Mouse (Mus musculus): ENCODE measurements at regions not wholly inside any gene's neighbourhood (a gene's known extent, or its start where the extent isn't known, plus 50 kb on each side); places are given as distances from the start of the nearest gene placed in this dataset.

DNA sequence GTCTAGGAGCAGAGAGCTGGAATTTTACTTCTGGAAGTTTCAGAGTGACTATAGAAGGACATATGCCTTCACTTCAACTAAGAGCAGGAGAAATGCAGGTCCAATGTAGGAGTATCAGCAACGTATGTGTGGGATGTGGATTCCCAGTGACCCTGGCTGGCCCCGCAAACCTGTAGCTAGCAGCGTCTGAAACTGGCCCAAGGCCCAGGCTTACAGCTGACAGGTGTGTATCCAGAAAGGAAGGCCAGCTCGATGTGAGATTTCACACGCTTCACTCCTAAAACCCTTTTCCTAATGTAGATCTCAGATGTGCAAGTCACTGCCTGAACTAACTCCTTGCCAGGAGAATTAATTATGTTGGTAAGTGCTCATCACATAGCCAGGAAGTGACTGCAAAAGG is 176.9 kb downstream of the Cpe start:
- TF ChIP-seq CTCF (conservative IDR thresholded peaks at IDR 0.05; ENCODE audit: low read length) (no peak), NANOG (IDR thresholded peaks at IDR 0.05; ENCODE audit: borderline replicate concordance, low read length) (no peak), POU5F1 (IDR thresholded peaks at IDR 0.05; ENCODE audit: borderline replicate concordance, low read length) (no peak)
